Mouse (Mus musculus): ENCODE results near the gene Mfng. TPM values are rescaled to one million over a fixed set of nuclear protein-coding genes. Genes with fewer than 3 reads are reported as not detected.

Gene Mfng
- total and polyA plus RNA-seq, 3 experiments = 35.2 to 63.7 (median 52.5) TPM

DNA sequence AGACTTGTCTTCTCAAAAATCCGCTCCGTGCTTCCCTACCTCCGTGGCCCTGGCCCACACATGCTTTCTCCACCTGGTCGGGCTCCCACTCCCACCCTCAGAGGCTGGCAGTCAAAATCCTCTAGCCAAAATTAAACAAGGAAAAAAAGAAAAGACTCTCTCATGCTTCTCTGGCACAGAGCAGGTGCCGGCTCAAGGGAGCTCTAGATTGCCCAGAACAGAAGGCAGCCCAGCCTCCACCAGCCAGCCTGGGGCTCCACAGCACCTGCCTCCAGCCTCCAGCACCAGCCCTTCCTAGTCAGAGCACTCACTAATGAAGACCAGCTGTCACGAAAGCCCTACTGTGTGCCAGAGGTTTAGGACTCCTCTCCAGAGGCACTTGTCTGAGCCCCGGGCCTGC lies 59.5 kb downstream of the Mfng start:
- H3K27me3 ChIP-seq (replicated peaks) = peaks cover 94% of the 10 kb centered on the region
- H3K9ac ChIP-seq (ENCODE audit: insufficient read depth, low read depth) = no peak overlapping the region
- H3K4me3 ChIP-seq (replicated peaks in 1 of 3; ENCODE audit: low read depth in 2 of 3, low read length in 2 of 3, poor library complexity in 1 of 3) = no peak overlapping the region
- no peaks in the 10 kb centered on the region for H3K79me2 ChIP-seq (replicated peaks; ENCODE audit: control insufficient read depth, extremely low read depth, insufficient read depth, poor library complexity, severe bottlenecking)
- TF ChIP-seq RAD21 (IDR thresholded peaks at IDR 0.05; ENCODE audit: low read depth, low read length) = no peak
- TF ChIP-seq ZC3H11A (IDR thresholded peaks at IDR 0.05; ENCODE audit: low read depth, low read length) = no peak
- no peak for TF ChIP-seq USF2 (conservative IDR thresholded peaks at IDR 0.05; ENCODE audit: low read depth, low read length)
- TF ChIP-seq JUN (IDR thresholded peaks at IDR 0.05; ENCODE audit: insufficient read depth, low read depth, low read length) = no peak
- no peak for TF ChIP-seq HCFC1 (IDR thresholded peaks at IDR 0.05; ENCODE audit: low read depth, low read length)
- no peak for TF ChIP-seq POLR2AphosphoS2 (IDR thresholded peaks at IDR 0.05; ENCODE audit: low read depth, low read length)
- TF ChIP-seq SIN3A (IDR thresholded peaks at IDR 0.05; ENCODE audit: low read length) = no peak
- TF ChIP-seq IRF4 (IDR thresholded peaks at IDR 0.05; ENCODE audit: low read depth, low read length) = no peak
- TF ChIP-seq ELF1 (IDR thresholded peaks at IDR 0.05; ENCODE audit: low read depth, low read length) = no peak
- no peak for TF ChIP-seq CHD1 (IDR thresholded peaks at IDR 0.05; ENCODE audit: low read depth, low read length)
- no peak for TF ChIP-seq MXI1 (IDR thresholded peaks at IDR 0.05; ENCODE audit: low read depth, low read length)
- no peak for TF ChIP-seq CHD2 (IDR thresholded peaks at IDR 0.05; ENCODE audit: low read length)
- no peak for TF ChIP-seq ZNF384 (IDR thresholded peaks at IDR 0.05; ENCODE audit: low read depth, low read length)
- TF ChIP-seq KAT2A (IDR thresholded peaks at IDR 0.05; ENCODE audit: insufficient replicate concordance, low read length) = no peak
- no peak for TF ChIP-seq MYC (IDR thresholded peaks at IDR 0.05; ENCODE audit: low read depth, low read length)
- no peak for TF ChIP-seq GABPA (IDR thresholded peaks at IDR 0.05; ENCODE audit: insufficient replicate concordance, low read depth, low read length)
- H3K36me3 ChIP-seq (replicated peaks in 1 of 2; ENCODE audit: control insufficient read depth in 1 of 2, insufficient read depth in 1 of 2, low read length in 1 of 2) = no peaks in the 10 kb centered on the region
- H3K4me2 ChIP-seq (ENCODE audit: insufficient read depth, low read depth, poor library complexity, severe bottlenecking) = no peak overlapping the region
- dilution Hi-C loops (cut with MboI; ENCODE audit: extremely low pct_ligation_motif_present, extremely low pct_unique_long_range_greater_than_20kb, low sequenced_read_pairs) = no loop called here
- H3K9me3 ChIP-seq (replicated peaks; ENCODE audit: low read length) = no peaks in the 10 kb centered on the region
- H3K27ac ChIP-seq (ENCODE audit: insufficient read depth, low read depth) = no peak overlapping the region
- in situ Hi-C loops (cut with MboI; ENCODE audit: low pct_ligation_motif_present, low pct_unique_long_range_greater_than_20kb, low sequenced_read_pairs) = no loop called here
- H3K4me1 ChIP-seq (ENCODE audit: control insufficient read depth in 1 of 2, insufficient read depth in 2 of 2) = peaks cover 10 to 16% of the 10 kb centered on the region in 2 experiments
- no peak for DNase-seq (ENCODE audit: extremely low read depth)

DNA sequence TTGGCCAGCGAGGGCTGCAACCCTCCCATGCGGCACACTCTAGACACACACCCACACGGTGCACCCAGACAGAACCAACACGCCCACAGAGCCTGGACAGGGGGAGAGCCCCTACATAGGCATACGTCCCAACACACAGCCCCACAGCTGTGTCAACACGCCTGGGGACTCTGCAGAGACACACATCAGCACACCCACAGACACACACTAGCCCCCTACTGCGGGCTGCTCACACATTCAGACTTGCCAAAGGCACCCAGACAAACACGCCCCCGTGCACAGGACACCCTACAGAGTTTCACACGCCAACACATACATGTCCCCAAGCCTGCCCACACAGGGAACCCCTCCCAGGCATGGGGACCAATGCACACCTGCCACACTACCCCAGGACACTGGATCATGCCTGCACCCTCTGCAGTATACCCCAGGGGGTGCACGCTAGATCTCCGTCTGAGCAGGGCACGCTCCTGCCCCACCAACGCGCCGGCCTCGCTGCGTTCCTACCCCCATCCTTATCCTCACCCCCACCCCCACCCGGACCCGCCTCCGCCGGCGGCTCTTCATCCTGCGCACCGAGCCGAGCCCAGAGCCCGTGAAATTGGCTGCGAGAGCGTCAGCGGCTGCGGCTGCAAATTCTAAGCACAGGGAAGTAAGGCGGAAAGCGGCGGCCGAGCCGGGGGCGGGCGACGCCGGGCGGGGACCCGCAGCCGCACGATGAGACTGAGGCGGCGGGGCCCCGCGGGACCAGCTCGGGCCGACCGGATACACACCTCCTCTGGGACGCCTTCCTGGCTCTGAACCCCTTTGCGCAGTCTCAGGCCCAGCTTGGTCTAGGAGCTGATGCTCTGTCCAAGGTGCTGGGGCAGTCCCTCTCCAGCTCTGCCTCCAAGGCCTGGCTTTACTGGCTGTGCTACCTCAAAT lies 60.7 kb downstream of the Mfng start:
- H3K79me2 ChIP-seq (replicated peaks; ENCODE audit: control insufficient read depth, extremely low read depth, insufficient read depth, poor library complexity, severe bottlenecking) = no peaks in the 10 kb centered on the region
- H3K27ac ChIP-seq (ENCODE audit: insufficient read depth, low read depth) = no peak overlapping the region
- peak; percentile 45 for DNase-seq (ENCODE audit: extremely low read depth)
- in situ Hi-C loops (cut with MboI; ENCODE audit: low pct_ligation_motif_present, low pct_unique_long_range_greater_than_20kb, low sequenced_read_pairs) (no loop called here), dilution Hi-C loops (cut with MboI; ENCODE audit: extremely low pct_ligation_motif_present, extremely low pct_unique_long_range_greater_than_20kb, low sequenced_read_pairs) (no loop called here)
- no peaks in the 10 kb centered on the region for H3K36me3 ChIP-seq (replicated peaks in 1 of 2; ENCODE audit: control insufficient read depth in 1 of 2, insufficient read depth in 1 of 2, low read length in 1 of 2)
- no peak overlapping the region for H3K9ac ChIP-seq (ENCODE audit: insufficient read depth, low read depth)
- no peak overlapping the region for H3K4me3 ChIP-seq (replicated peaks in 1 of 3; ENCODE audit: low read depth in 2 of 3, low read length in 2 of 3, poor library complexity in 1 of 3)
- H3K9me3 ChIP-seq (replicated peaks; ENCODE audit: low read length) = no peaks in the 10 kb centered on the region
- H3K4me1 ChIP-seq (ENCODE audit: control insufficient read depth in 1 of 2, insufficient read depth in 2 of 2) = peaks cover 10 to 16% of the 10 kb centered on the region in 2 experiments
- peak; percentile 81 for TF ChIP-seq NRF1 (IDR thresholded peaks at IDR 0.05; ENCODE audit: low read depth, low read length)
- TF ChIP-seq MAFK (IDR thresholded peaks at IDR 0.05; ENCODE audit: insufficient replicate concordance, low read length) = no peak
- peak; percentile 64; the same call in 1 of the 2 replicates for TF ChIP-seq SIN3A (IDR thresholded peaks at IDR 0.05; ENCODE audit: low read length)
- TF ChIP-seq ZKSCAN1 (IDR thresholded peaks at IDR 0.05; ENCODE audit: borderline replicate concordance, low read depth, low read length) = no peak
- peaks cover 96% of the 10 kb centered on the region for H3K27me3 ChIP-seq (replicated peaks)
- H3K4me2 ChIP-seq (ENCODE audit: insufficient read depth, low read depth, poor library complexity, severe bottlenecking) = peak overlapping the region; percentile 48; the same call in 1 of the 2 replicates

Measured in CH12.LX (cell line).